Mouse (Mus musculus): Measurements from ENCODE around the gene Scn8a.

Gene Scn8a

GRCm38 (mm10) chr15:101092829-101093648, 223.4 kb downstream of the Scn8a start:
- DNase-seq (ENCODE audit: low spot score in 2 of 2), result peak in 1 of 2 experiments; percentile 25

DNA sequence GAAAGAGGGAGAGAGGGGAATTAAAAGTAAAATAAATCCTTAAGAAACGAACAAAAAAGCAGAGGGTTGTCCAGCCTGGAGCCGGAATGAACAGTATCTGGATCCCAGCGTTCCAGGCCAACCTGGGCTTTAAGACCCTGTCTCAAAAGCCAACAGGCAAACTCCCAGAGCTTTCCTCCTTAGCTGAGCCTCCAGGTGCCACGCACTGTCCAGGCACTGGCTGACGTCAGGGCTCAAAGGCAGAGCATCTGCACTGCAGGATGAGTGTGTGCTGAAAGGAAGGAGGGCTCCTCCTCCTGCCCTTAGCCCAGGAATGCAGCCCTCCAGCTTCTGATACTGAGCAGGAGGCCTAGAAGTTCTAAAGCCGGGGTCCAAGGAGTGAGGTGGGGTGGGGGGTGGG, 224.3 kb downstream of the Scn8a start:
- DNase-seq (ENCODE audit: low spot score in 2 of 2), result no peak

- DNase-seq (ENCODE audit: low spot score in 2 of 2), result no peak
These were observed 225.3 kb downstream of the Scn8a start for GRCm38 (mm10) chr15:101094979-101095378.

- DNase-seq (ENCODE audit: low spot score in 2 of 2), result no peak
These were observed 225.7 kb downstream of the Scn8a start for GRCm38 (mm10) chr15:101095392-101095791.
